Mouse (Mus musculus): ENCODE measurements around the gene Smco4. TPM values are rescaled to one million over a fixed set of nuclear protein-coding genes. Genes with fewer than 3 reads are reported as not detected.

Smco4 gene
- polyA plus RNA-seq, 1 experiment from 2014 or later, result 0.54 TPM

Other genes with a start within 250 kb of the Smco4 start
- 29.1 and 29.7 TPM in 2 replicates for gene Med17, start 213.5 kb upstream of the Smco4 start, polyA plus RNA-seq (2015; fragmentation: Nextera tagmentation; extraction: Ambion mirVana)
- gene Taf1d, start 187.2 kb upstream of the Smco4 start, polyA plus RNA-seq (2015; fragmentation: Nextera tagmentation; extraction: Ambion mirVana), result 39.7 and 44.7 TPM in 2 replicates
- 13.9 and 14.7 TPM in 2 replicates for gene 4931406C07Rik, start 187.0 kb upstream of the Smco4 start, polyA plus RNA-seq (2015; fragmentation: Nextera tagmentation; extraction: Ambion mirVana)
- gene Cep295, start 135.6 kb upstream of the Smco4 start, polyA plus RNA-seq (2015; fragmentation: Nextera tagmentation; extraction: Ambion mirVana), result 13.0 and 14.2 TPM in 2 replicates
- gene Deup1, start 134.5 kb downstream of the Smco4 start, polyA plus RNA-seq (2015; fragmentation: Nextera tagmentation; extraction: Ambion mirVana), result 1.9 and 3.1 TPM in 2 replicates
- gene Slc36a4, start 216.3 kb downstream of the Smco4 start, polyA plus RNA-seq (2015; fragmentation: Nextera tagmentation; extraction: Ambion mirVana), result 35.5 and 38.7 TPM in 2 replicates

All from midbrain, embryonic 16.5 days (tissue).